Mouse (Mus musculus) myocyte (in vitro differentiated cells): ENCODE measurements around the gene Gnb5. TPM values are rescaled to one million over a fixed set of nuclear protein-coding genes. Genes with fewer than 3 reads are reported as not detected.
A peak's percentile ranks its signal among the peaks of the same experiment; 100 is the strongest.

Source experiments
- H3K27me3 ChIP-seq: one replicate; pipeline ENCODE4 v1.6.1; 2011; ENCODE audit not compliant: control insufficient read depth, insufficient read depth, insufficient read length
- H3K36me3 ChIP-seq: one replicate; pipeline ENCODE4 v1.6.1; 2011; ENCODE audit not compliant: control insufficient read depth, insufficient read depth
- H3K4me2 ChIP-seq: one replicate; pipeline ENCODE4 v1.6.1; 2011; ENCODE audit warnings: low read depth, control low read depth
- H3K4me3 ChIP-seq: one replicate; pipeline ENCODE4 v1.5.1; 2011; ENCODE audit warnings: mild to moderate bottlenecking, control low read depth, moderate library complexity
- H3K79me2 ChIP-seq: one replicate; pipeline ENCODE4 v1.6.1; 2011; ENCODE audit not compliant: control insufficient read depth, insufficient read depth
- H3ac ChIP-seq: one replicate; pipeline ENCODE4 v1.6.1; 2011; ENCODE audit not compliant: control insufficient read depth, insufficient read length
- CEBPB ChIP-seq: IDR thresholded peaks from 2 replicates; pipeline ENCODE4 v1.6.1; 2011; ENCODE audit warnings: mild to moderate bottlenecking, moderate library complexity; ENCODE audit not compliant: poor library complexity, insufficient read depth, severe bottlenecking
- E2F4 ChIP-seq: IDR thresholded peaks from one replicate; pipeline ENCODE4 v1.6.1; 2011; ENCODE audit warnings: mild to moderate bottlenecking, control low read depth, moderate library complexity; ENCODE audit not compliant: insufficient read depth
- MAX ChIP-seq: IDR thresholded peaks from one replicate; pipeline ENCODE4 v1.6.1; 2011; ENCODE audit warnings: low read depth, mild to moderate bottlenecking, control low read depth
- MYOD1 ChIP-seq, 3 experiments: IDR thresholded peaks; one replicate each; pipeline ENCODE4 v1.6.1; 2011; ENCODE audit warnings: control low read depth in 2 of 3, low read depth in 2 of 3, mild to moderate bottlenecking in 2 of 3, moderate library complexity in 1 of 3; ENCODE audit not compliant: insufficient read length in 2 of 3, control insufficient read depth in 1 of 3
- MYOG ChIP-seq, 3 experiments: IDR thresholded peaks; one replicate each; pipeline ENCODE4 v1.6.1; 2011; ENCODE audit warnings: control low read depth in 2 of 3, low read depth in 2 of 3, mild to moderate bottlenecking in 2 of 3; ENCODE audit not compliant: insufficient read length in 2 of 3, control insufficient read depth in 1 of 3, insufficient read depth in 1 of 3
- POLR2A ChIP-seq: IDR thresholded peaks from one replicate; pipeline ENCODE4 v1.6.1; 2011; ENCODE audit warnings: low read depth, mild to moderate bottlenecking, control low read depth, moderate library complexity; ENCODE audit not compliant: insufficient read length
- POLR2AphosphoS2 ChIP-seq: IDR thresholded peaks from one replicate; pipeline ENCODE4 v1.6.1; 2011; ENCODE audit warnings: low read depth, control low read depth; ENCODE audit not compliant: insufficient read length
- REST ChIP-seq: IDR thresholded peaks from one replicate; pipeline ENCODE4 v1.6.1; 2011; ENCODE audit warnings: mild to moderate bottlenecking, control low read depth, moderate library complexity; ENCODE audit not compliant: insufficient read depth, insufficient read length
- SRF ChIP-seq: IDR thresholded peaks from one replicate; pipeline ENCODE4 v1.6.1; 2011; ENCODE audit warnings: low read depth; ENCODE audit not compliant: control insufficient read depth, insufficient read length
- TCF12 ChIP-seq: IDR thresholded peaks from one replicate; pipeline ENCODE4 v1.6.1; 2011; ENCODE audit warnings: mild to moderate bottlenecking, control low read depth; ENCODE audit not compliant: poor library complexity, insufficient read depth, severe bottlenecking
- TCF3 ChIP-seq: IDR thresholded peaks from one replicate; pipeline ENCODE4 v1.6.1; 2011; ENCODE audit warnings: low read depth, control low read depth; ENCODE audit not compliant: insufficient read length
- USF1 ChIP-seq: IDR thresholded peaks from one replicate; pipeline ENCODE4 v1.6.1; 2011; ENCODE audit warnings: low read depth, mild to moderate bottlenecking, control low read depth, moderate library complexity
- polyA plus RNA-seq: library from polyadenylated mRNA; unstranded; fragments of >200 nt; fragmentation: generic; extraction: Trizol; gene quantifications from one replicate; pipeline ENCODE4 v1.2.1, GENCODE M21; 2012; ENCODE audit warnings: missing spikeins

The Gnb5 gene
- polyA plus RNA-seq, 1 experiment = 24.3 TPM

DNA sequence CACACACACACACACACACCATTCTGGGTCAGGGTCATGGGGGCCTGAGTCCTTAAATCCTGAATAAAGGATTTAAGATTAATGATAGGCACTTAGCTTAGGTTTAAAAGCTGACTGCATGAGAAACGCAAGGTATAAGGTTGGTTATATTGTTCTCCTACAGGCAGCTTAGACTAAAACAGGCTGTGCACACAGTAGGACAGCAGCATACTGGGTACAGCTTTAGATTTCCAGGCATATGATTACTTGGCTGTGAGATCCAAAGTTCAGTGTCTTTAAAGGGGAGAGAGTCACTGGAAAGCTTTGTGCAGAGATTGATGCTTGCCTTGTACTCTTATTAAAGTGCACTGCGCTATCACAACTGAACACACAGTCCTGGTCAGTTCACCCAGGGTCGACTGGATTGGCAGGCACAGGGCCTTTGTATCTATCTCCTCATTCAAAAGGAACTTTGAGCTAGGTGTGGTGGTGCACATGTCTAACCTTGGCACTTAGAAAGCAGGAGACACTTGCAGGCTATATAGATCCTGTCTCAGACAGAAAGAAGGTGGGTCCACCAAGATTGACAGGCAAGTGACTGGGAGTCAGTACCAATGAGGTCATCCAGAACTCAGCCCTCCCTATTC lies 78.4 kb downstream of the Gnb5 start:
- Histone ChIP-seq H3K36me3 (peaks cover 27% of the 10 kb centered on the region), H3K4me3 (no peak overlapping the region), H3K4me2 (no peak overlapping the region), H3ac (no peak overlapping the region), H3K27me3 (no peaks in the 10 kb centered on the region), H3K79me2 (no peaks in the 10 kb centered on the region)
- TF ChIP-seq SRF (no peak), POLR2AphosphoS2 (peak; percentile 78)

DNA sequence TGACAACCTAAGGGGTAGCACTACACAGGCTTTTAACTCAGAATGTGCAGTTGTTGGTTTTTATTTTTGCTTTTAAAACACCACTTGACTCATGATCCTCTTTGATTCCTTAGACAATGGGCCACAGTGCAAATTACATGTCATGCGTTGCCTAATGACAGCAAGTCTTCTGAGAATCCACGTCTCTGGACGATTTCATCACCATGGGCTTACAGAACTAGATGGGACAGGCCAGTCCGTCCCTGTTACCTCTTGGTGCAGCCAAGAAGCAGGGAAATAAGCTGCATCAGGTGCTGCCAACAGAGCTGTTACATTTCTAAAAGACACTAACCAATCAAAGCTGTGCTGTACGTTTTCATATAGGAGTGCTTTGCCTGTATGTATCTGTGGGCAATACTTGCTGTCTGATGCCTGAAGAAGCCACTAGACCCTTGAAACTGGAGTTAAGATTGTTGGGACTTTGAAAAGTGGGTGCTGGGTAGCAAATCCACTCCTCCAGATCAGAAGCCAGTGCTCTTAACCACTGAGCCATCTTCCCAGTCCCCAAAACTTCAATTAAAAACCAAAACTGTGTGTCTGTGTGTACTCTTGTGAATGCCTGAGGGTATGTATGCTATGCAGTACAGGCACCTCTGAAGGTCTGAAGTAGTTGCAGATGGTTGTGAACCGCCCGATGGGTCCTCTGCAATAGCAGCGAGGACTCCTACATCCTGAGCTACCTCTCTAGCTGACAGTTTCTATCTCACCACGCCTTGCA lies 79.3 kb downstream of the Gnb5 start:
- Histone ChIP-seq H3K27me3 (no peaks in the 10 kb centered on the region), H3K4me2 (no peak overlapping the region), H3K4me3 (no peak overlapping the region), H3ac (no peak overlapping the region), H3K36me3 (peaks cover 35% of the 10 kb centered on the region), H3K79me2 (no peaks in the 10 kb centered on the region)
- TF ChIP-seq SRF (no peak), POLR2AphosphoS2 (peak; percentile 63)

- no peaks in the 10 kb centered on the region for H3K27me3 ChIP-seq
- H3K4me3 ChIP-seq = no peak overlapping the region
Observed at GRCm38 (mm10) chr9:75393251-75393650, 87.2 kb downstream of the Gnb5 start.

More at GRCm38 (mm10) chr9:75393251-75393650, 87.2 kb downstream of the Gnb5 start:
- Histone ChIP-seq H3K36me3 (peaks cover 82% of the 10 kb centered on the region), H3K79me2 (peaks cover 57% of the 10 kb centered on the region), H3ac (no peak overlapping the region), H3K4me2 (no peak overlapping the region)
- no peak for TF ChIP-seq USF1
- no peak for TF ChIP-seq POLR2AphosphoS2
- no peak for TF ChIP-seq REST
- no peak for TF ChIP-seq MYOD1 (IDR thresholded peaks at IDR 0.05; ENCODE audit: control insufficient read depth in 1 of 3, insufficient read length in 2 of 3, low read depth in 2 of 3)
- TF ChIP-seq CEBPB = no peak
- TF ChIP-seq TCF3 = no peak
- no peak for TF ChIP-seq POLR2A
- TF ChIP-seq SRF = no peak
- no peak for TF ChIP-seq TCF12
- TF ChIP-seq MAX = no peak
- no peak for TF ChIP-seq E2F4
- no peak for TF ChIP-seq MYOG (IDR thresholded peaks at IDR 0.05; ENCODE audit: control insufficient read depth in 1 of 3, insufficient read depth in 1 of 3, insufficient read length in 2 of 3, low read depth in 2 of 3)

Other genes with a start within 250 kb of the Gnb5 start
- gene Myo5a, start 235.3 kb upstream of the Gnb5 start, polyA plus RNA-seq = 15.4 TPM
- 0.07 TPM for gene Myo5c, start 74.3 kb upstream of the Gnb5 start, polyA plus RNA-seq
- gene Bcl2l10, start 41.5 kb downstream of the Gnb5 start, polyA plus RNA-seq = not detected
- 52.8 TPM for gene Mapk6, start 103.7 kb downstream of the Gnb5 start, polyA plus RNA-seq
- 25.4 TPM for gene Leo1, start 135.2 kb downstream of the Gnb5 start, polyA plus RNA-seq